Mouse (Mus musculus) brain, embryonic 18.5 days (tissue): ENCODE measurements at regions not wholly inside any gene's neighbourhood (a gene's known extent, or its start where the extent isn't known, plus 50 kb on each side); places are given as distances from the start of the nearest gene placed in this dataset.
"Not testable (repeated sequence)": the region's sequence is repeated elsewhere in the genome, so short reads cannot be mapped to it uniquely, and the experiment has no call there.

ENCODE experiments used
- DNase-seq: peaks from one replicate; pipeline ENCODE4 v3.0.0-alpha.2; 2012; ENCODE audit warnings: low read depth, low spot score

GRCm38 (mm10) chr13:107596183-107596582 lies 448.1 kb upstream of the Smim15 start:
- DNase-seq, result no peak

GRCm38 (mm10) chr13:107588399-107589002 lies 455.7 kb upstream of the Smim15 start:
- DNase-seq, result no peak

GRCm38 (mm10) chr13:107587678-107588077 lies 456.6 kb upstream of the Smim15 start:
- DNase-seq, result no peak

GRCm38 (mm10) chr13:107585936-107586335 lies 458.3 kb upstream of the Smim15 start:
- no peak for DNase-seq

- DNase-seq, result no peak
Observed at GRCm38 (mm10) chr13:107585353-107585752, 458.9 kb upstream of the Smim15 start.

GRCm38 (mm10) chr13:107578968-107579367 lies 465.3 kb upstream of the Smim15 start:
- DNase-seq, result no peak

- no peak for DNase-seq
Observed at GRCm38 (mm10) chr13:107577809-107578208, 466.4 kb upstream of the Smim15 start.

GRCm38 (mm10) chr13:107577272-107577671 lies 467.0 kb upstream of the Smim15 start:
- no peak for DNase-seq

- no peak for DNase-seq
Observed at GRCm38 (mm10) chr13:107576701-107577100, 467.5 kb upstream of the Smim15 start.

- DNase-seq, result no peak
Observed at GRCm38 (mm10) chr13:107575025-107575424, 469.2 kb upstream of the Smim15 start.

GRCm38 (mm10) chr13:107573499-107574355 lies 470.5 kb upstream of the Smim15 start:
- no peak for DNase-seq

GRCm38 (mm10) chr13:107571539-107571938 lies 472.7 kb upstream of the Smim15 start:
- DNase-seq, result no peak

GRCm38 (mm10) chr13:107569477-107569876 lies 474.8 kb upstream of the Smim15 start:
- DNase-seq, result no peak

GRCm38 (mm10) chr13:107568701-107569121 lies 475.5 kb upstream of the Smim15 start:
- DNase-seq, result no peak

GRCm38 (mm10) chr13:107562463-107562862 lies 481.8 kb upstream of the Smim15 start:
- no peak for DNase-seq

- DNase-seq, result no peak
Observed at GRCm38 (mm10) chr13:107561529-107561928, 482.7 kb upstream of the Smim15 start.

- DNase-seq, result no peak
Observed at GRCm38 (mm10) chr13:107555958-107556357, 488.3 kb upstream of the Smim15 start.

- no peak for DNase-seq
Observed at GRCm38 (mm10) chr13:107554091-107554490, 490.2 kb upstream of the Smim15 start.

GRCm38 (mm10) chr13:107552165-107552564 lies 492.1 kb upstream of the Smim15 start:
- DNase-seq, result no peak

GRCm38 (mm10) chr13:107549995-107550394 lies 494.3 kb upstream of the Smim15 start:
- DNase-seq, result not testable (repeated sequence)

GRCm38 (mm10) chr13:107547073-107547472 lies 497.2 kb upstream of the Smim15 start:
- no peak for DNase-seq

- no peak for DNase-seq
Observed at GRCm38 (mm10) chr13:107546181-107546900, 497.9 kb upstream of the Smim15 start.
